Comparison of ENCODE assay signal across 7 mouse cellular contexts in the genomic region with DNA sequence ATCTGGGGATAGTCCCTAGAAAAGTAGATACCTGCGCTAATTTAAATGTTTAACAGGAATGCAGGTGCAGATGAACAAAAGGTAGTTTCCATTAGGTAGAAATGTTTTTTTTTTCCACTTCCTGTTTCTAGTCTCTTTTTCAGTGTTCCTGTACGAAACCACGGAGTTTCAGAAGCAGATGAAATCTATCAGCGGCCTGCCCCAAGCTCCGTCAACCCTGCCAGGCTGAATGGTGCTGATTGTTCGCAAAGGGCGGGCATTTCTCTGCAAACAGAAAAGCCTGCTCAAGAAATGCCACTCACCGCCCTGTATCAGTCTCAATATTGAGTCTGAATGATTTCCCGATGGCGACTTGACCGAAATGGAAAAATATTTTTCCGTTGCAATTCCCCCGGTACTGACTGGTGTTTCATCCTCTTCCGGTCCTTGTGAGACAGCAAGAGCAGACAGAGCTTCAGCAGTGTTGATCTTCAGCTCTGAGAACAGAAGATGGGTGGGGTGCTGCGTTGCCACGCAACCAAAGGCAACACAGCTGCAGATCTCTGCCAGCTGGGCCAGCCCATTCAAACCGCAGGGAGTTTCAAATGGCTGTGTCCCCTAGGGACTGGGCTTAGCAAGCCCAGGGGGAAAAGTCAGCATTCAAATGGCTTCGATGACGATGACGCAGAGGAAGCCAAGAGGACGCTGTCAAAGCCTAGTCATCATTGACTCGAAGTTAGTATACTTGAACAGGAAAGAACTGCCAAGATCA. TPM values are rescaled to one million over a fixed set of nuclear protein-coding genes. Genes with fewer than 3 reads are reported as not detected.
DNase-seq lines count a peak whose midpoint lies in the region; ATAC-seq lines count a peak whose summit lies in the region.

No protein-coding gene starts in this region.

- peak overlapping the region; percentile 37 for H3K9ac ChIP-seq in intestine, embryonic 16.5 days (ENCODE audit: low read depth, low read length)

- DNase-seq in adipocyte (ENCODE audit: low spot score) = peak; percentile 84
- DNase-seq in embryo, embryonic 11.5 days (ENCODE audit: low read depth, low spot score) = peak; percentile 77
- peak; percentile 56 to 76 for DNase-seq in gastrocnemius, postnatal 4 days (ENCODE audit: low spot score in 2 of 2)
- DNase-seq in left cerebral cortex, postnatal 25 days (ENCODE audit: low spot score in 2 of 2) = peak; percentile 82 to 91
- peak; percentile 94 for DNase-seq in mesoderm, embryonic 11.5 days (ENCODE audit: low read depth, low spot score)
- DNase-seq in right cerebral cortex, postnatal 36 days (ENCODE audit: low spot score in 2 of 2) = peak; percentile 76 to 88

- H3K27me3 ChIP-seq in intestine, embryonic 16.5 days (replicated peaks; ENCODE audit: control insufficient read depth, insufficient read depth, low read length) = no peaks in the 10 kb centered on the region

- no peaks in the 10 kb centered on the region for H3K36me3 ChIP-seq in intestine, embryonic 16.5 days (ENCODE audit: control insufficient read depth, insufficient read depth, low read length)

- no peaks in the 10 kb centered on the region; the same call in 1 of the 2 replicates for H3K4me1 ChIP-seq in intestine, embryonic 16.5 days (ENCODE audit: control insufficient read depth, insufficient read depth, low read length)

- peak; percentile 97 for ATAC-seq in intestine, embryonic 16.5 days

- 2% methylated on average over 22 of the region's 22 CpGs for WGBS in intestine, embryonic 16.5 days

- no peaks in the 10 kb centered on the region for H3K9me3 ChIP-seq in intestine, embryonic 16.5 days (ENCODE audit: control insufficient read depth, low read length)

- peak overlapping the region; percentile 71 for H3K27ac ChIP-seq in intestine, embryonic 16.5 days (ENCODE audit: low read length)

- peak overlapping the region; percentile 51 for H3K4me2 ChIP-seq in intestine, embryonic 16.5 days (ENCODE audit: low read depth, low read length)

- H3K4me3 ChIP-seq in intestine, embryonic 16.5 days (ENCODE audit: low read length) = peak overlapping the region; percentile 44

- intact Hi-C loops in left cerebral cortex, postnatal 25 days (cut with DNase I) = no loop called here

RNA-seq across cellular contexts. Expression of a gene that starts 47.5 kb away (rescaled TPM):
- 10 to 100 TPM; 55.5 to 57.7 TPM for total RNA-seq in gastrocnemius, postnatal 4 days (2021)
- polyA plus RNA-seq in intestine, embryonic 16.5 days (2015; fragmentation: Nextera tagmentation; extraction: Ambion mirVana) = 74.6 and 83.1 TPM in 2 replicates
- 10 to 100 TPM; 87.4 to 98.5 TPM for total RNA-seq in left cerebral cortex, postnatal 25 days (2021)

Comparison
In these comparisons a context has a peak if more than half of its experiments do, and no peak if none do; other contexts are left out.
1. Peak in every context shown above with its lines: DNase-seq, ATAC-seq, H3K4me3 ChIP-seq and H3K27ac ChIP-seq.